Mouse (Mus musculus): ENCODE data around the gene Was.
A peak's percentile ranks its signal among the peaks of the same experiment; 100 is the strongest.
"Not testable (repeated sequence)": the region's sequence is repeated elsewhere in the genome, so short reads cannot be mapped to it uniquely, and the experiment has no call there.

The Was gene

DNA sequence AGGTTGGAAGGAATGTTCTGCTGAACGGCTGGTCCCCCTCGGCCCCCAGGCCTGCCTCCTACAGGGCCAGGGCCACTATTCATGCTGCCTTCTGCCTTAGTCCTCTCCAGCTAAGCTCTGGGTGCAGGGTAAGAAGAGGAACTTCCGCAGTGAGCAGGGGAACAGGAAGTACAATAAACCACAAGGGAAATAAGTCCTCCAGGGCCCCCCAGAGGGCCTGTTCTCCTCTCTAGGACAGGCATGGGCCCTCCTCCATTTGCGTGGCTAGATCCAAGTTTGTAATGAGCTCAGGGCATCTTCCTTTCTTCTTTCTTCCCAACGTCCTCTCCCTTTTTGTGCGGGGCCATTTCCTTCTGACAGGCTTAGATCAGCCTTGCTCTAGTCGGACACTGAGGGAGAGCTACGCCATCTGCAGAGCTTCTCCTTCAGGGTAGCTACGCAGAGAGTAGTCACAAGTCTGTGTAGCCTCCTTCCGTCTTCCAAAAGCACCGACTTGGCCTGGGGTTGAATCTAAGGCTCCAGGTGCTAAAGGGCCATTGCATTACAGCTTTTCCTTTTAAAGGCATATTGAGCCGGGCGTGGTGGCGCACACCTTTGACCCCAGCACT, at the start of gene Was:
TSS of gene Was (minus strand) at position 153 of the 608 bp plus-strand sequence.
- no peak for DNase-seq (ENCODE audit: low read depth)

DNA sequence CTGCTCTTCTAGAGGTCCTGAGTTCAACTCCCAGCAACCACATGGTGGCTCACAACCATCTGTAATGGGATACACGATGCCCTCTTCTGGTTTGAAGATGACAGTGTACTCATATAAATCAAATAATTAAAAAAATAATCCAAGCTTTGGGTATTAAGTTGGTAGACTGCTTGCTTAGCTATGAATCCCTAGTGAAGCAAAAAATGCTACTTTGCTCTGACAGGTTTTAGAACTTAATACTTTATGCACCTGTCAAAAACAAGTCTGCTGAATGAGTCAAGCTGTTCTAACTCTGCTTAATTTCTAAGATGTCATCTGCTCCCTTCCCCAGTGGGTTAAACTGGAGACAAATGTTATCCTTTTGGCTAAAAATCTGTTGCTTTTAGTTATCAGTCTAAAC, 49.2 kb upstream of the Was start:
- no peak for DNase-seq (ENCODE audit: low read depth)

DNA sequence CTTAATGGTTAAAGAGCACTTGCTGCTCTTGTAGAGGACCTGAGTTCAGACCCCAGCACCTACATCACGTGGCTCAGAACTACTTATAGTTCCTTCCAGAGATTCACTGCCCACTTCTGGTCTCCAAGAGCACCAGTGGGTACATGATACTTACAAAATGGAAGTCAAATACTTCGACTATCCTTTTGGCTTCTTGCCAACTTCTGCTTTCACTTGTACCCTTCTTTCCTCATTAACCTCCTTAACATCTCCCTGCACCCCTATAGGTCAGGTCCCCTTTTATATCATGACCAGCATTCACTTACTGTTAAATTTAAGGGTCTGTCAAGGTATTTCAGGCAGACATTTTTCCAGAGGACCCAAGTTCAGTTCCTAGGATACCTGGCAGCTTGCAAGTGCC, 45.6 kb upstream of the Was start:
- DNase-seq (ENCODE audit: low read depth), result no peak

DNA sequence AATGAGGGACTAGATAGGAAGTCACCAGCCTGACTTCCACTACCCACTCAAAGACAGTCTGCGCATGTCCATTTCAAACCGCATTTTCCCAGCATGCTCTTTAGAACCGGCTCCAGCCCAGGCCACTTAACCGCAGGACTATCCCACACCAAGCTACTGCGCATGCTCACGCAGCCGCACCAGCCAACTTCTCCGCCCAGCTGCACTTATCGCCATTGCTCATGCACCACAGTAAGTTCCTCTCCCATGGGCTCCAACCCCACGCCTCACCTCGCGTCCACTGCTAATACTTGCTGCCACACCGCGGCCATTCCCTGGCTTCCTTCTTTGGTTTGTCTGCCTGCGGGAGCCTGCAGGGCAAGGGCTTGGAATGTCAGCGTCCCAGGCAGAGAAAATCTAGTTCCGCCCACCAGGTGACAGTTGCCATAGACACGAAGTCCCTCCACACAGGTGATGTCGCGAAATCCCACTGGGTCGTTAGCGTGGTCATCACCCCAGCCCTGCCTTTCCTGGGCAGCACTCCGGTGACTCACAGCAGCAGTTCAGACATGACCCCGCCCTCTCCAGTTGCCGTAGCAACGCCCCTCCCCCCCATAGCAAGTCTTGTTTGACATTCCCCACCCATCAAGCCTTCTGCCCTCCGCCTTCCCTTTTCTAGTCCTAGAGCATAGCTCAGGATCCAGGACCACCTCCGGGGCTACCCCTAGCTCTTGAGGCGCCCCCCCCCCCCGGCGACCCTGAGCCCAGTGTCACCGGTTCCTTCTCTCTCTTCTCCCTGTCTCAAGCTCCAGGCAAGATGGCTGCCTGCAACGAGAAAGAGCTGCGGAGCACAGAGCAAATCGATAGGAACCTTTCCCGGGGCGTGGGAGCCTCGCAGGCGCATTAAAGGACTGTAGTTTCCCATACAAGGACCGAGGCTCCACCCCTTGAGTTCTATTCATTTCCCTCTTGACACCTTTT, 42.0 kb upstream of the Was start, which contains the start of gene Wdr13:
TSS of gene Wdr13 (minus strand) at position 876 of the 960 bp plus-strand sequence.
- DNase-seq (ENCODE audit: low read depth), result peak; percentile 87

- DNase-seq (ENCODE audit: low read depth), result no peak
Measured at GRCm38 (mm10) chrX:8131393-8131792, 41.1 kb upstream of the Was start.

DNA sequence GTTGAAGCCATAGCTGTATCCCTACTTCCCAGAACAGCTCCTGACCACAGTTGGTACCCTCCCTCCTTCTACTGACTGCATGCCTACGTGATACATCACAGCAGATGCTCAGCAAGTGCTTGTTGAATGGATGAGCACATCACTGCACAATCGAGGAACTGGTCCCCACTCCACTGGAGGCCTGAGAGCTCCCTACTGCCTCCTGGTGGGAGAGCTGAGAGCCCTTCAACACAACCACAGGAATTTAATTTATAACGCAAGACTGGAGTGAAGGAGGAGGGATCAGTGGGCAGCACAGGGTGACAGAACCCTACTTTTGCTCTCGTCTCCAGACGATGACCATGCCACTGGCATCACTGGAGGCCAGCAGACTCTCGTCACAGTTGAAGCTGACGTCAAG, 34.9 kb upstream of the Was start:
- no peak for DNase-seq (ENCODE audit: low read depth)

DNA sequence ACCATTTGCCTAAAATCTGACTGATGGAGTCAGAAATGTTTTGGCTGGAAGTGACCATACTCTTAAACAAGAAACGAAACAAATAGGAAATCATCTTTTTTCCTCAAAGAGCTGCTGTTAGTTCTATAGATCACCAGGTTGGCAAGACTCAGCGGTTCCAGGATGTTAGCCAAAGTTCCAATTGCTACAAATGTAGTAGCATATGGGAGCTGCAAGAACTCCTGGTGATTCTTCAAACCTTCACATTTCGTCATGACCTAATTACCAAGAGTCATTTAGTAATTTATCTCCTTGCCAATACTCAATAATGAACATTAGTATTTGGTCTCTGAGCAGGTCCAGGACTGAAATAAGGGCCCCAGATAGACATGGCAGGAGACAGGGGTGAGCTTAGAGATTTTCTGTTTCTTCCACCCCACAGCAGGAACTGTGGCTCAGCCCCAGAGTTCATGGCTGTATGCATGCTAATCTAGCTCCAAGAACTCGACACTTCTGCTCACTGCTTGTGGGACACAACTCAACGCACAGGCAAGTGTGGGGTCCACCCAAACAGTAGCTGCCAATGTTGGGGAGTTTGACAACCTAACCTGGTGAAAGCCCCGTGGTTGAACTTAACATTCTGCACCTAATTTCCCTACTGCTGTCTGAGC, 33.6 kb upstream of the Was start:
- no peak for DNase-seq (ENCODE audit: low read depth)

GRCm38 (mm10) chrX:8117264-8117663, 27.0 kb upstream of the Was start:
- no peak for DNase-seq (ENCODE audit: low read depth)

DNA sequence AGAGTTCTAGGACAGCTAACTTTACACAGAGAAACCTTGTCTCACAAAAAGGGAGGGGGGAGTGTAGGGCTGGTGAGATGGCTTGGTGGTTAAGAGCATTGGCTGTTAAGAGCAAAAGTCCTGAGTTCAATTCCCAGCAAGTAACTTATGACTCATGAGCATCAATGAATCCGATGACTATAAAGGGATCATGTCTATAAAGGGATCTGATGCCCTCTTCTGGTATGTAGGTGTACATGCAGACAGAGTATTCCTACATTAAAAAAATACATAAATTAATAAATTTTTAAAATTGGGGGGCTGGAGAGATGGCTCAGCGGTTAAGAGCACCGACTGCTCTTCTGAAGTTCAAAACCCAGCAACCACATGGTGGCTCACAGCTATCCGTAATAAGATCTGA, 25.0 kb upstream of the Was start:
- no peak for DNase-seq (ENCODE audit: low read depth)

- no peak for DNase-seq (ENCODE audit: low read depth)
Measured at GRCm38 (mm10) chrX:8105019-8105418, 14.7 kb upstream of the Was start.

- peak; percentile 72 for DNase-seq (ENCODE audit: low read depth)
Measured at GRCm38 (mm10) chrX:8102213-8102668, 11.9 kb upstream of the Was start.

- DNase-seq (ENCODE audit: low read depth), result no peak
Measured at GRCm38 (mm10) chrX:8101017-8101416, 10.7 kb upstream of the Was start.

GRCm38 (mm10) chrX:8099435-8099834, 9.1 kb upstream of the Was start:
- no peak for DNase-seq (ENCODE audit: low read depth)

DNA sequence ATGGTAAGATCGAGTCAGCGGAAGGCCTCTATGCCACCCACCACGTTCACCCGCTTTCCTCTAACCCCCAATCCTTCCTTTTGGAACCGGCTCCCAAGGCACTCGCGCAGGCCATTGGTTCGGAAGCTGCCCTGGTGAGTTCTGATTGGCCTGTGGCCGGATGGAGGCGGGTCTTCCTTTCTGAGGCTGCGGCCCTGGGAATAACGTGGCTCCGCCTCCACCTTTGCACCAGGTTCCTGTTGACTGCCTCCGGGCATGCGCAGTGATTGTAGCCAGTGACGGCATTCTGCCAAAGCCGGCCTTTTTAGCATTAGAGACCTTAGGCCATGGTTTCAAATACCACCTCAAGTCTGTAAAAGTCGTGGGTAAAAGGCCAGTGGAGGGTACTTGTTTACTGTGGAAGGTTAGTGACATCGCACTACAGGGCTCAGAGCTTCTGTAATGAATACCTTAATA, 6.5 kb upstream of the Was start:
- peak; percentile 87 for DNase-seq (ENCODE audit: low read depth)

GRCm38 (mm10) chrX:8096068-8096786, 5.9 kb upstream of the Was start:
- not testable (repeated sequence) for DNase-seq (ENCODE audit: low read depth)

- DNase-seq (ENCODE audit: low read depth), result no peak
Measured at GRCm38 (mm10) chrX:8095546-8095945, 5.2 kb upstream of the Was start.

DNA sequence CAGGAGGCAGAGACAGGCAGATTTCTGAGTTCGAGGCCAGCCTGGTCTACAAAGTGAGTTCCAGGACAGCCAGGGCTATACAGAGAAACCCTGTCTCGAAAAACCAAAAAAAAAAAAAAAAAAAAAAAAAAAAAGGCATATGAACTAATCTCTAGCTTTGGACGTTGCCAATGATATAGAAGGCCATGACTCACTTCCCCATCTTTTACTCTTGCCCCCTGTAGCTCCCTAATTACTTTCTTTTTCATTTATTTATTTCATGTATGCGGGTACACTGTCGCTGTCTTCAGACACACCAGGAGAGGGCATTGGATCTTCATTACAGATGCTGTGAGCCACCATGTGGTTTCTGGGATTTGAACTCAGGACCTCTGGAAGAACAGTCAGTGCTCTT, 653 bp upstream of the Was start:
- DNase-seq (ENCODE audit: low read depth), result not testable (repeated sequence)

DNA sequence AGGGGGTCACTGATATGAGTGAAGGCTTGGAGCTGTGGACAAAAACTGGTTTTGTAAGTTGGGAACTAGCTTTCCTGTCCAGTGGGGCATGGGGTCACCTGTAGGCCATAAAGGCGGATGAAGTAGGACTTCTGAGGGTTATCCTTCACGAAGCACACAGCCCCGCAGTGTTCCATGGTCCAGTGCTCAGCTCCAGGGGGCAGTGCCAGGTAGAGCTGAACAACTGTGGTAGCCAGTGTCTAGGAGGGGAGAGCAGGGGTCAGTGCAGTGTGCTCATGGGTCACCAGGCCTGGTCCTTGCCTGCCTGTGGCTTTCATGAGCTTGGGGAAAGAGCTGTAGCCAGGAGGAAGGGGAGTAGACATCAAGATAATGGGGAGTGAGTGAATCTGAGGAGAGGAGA, 552 bp downstream of the Was start:
- no peak for DNase-seq (ENCODE audit: low read depth)

DNA sequence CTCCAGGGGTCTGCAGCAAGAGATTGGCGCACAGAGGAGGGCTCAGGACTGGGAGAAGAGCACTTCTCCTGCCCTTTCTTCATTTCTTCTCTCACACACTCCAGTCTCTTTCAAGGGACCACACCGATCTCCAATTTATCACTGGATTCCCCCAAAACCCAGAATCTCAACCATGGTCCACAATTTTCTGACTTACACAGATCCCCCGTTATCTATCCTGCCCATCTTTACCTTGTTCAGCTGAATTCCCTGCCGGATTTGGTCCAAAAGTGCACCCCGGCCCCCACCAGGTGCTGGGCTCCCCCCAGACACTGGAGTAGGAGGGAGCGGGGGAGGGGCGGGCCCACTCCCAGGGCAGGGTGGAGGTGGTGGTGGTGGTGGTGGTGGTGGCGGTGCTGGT, 4.7 kb downstream of the Was start:
- no peak for DNase-seq (ENCODE audit: low read depth)

DNA sequence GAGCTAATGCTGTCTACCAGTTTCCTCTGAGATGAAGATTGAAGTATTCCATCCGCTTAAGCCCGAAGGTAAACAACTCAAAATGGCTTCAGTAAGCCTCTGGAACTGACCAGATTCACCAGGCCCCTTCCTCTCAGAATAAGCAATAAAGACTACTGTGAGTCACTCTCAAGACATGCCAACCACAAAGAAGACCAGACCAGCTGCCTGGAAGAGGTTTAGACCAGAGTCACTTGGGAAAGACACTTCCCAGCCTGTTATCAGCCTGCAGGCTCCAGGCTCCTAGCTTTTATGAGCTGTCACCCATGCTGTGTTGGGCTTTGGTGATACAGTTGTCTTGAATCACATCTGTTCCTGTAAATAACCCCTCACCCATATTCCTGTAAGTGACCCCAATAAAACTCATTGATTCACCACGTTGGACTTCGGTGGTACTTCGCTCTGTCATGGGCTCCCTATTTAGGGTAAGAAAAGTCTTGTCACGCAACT, 5.5 kb downstream of the Was start:
- no peak for DNase-seq (ENCODE audit: low read depth)

GRCm38 (mm10) chrX:8075104-8075503, 15.2 kb downstream of the Was start:
- no peak for DNase-seq (ENCODE audit: low read depth)
